Mouse (Mus musculus): ENCODE data around the gene Map7. TPM values are rescaled to one million over a fixed set of nuclear protein-coding genes. Genes with fewer than 3 reads are reported as not detected.

The Map7 gene
- 1 to 10 TPM; 2.7 to 2.8 TPM for total RNA-seq (2023)

GRCm38 (mm10) chr10:20148130-20148772 is at the start of gene Map7:
Gene Map7 (plus strand): TSS chr10:20148471.

GRCm38 (mm10) chr10:20311918-20312735 is 163.9 kb downstream of the Map7 start, which contains the start of gene Bclaf1:
Gene Bclaf1 (plus strand): TSS chr10:20312469.

Other genes with a start within 250 kb of the Map7 start
- 10 to 100 TPM; 13.8 to 14.6 TPM for gene Pex7, start 240.8 kb upstream of the Map7 start, total RNA-seq (2023)
- gene Map3k5, start 214.0 kb upstream of the Map7 start, total RNA-seq (2023): 100 to 1,000 TPM; 125 to 135 TPM
- gene Bclaf1, start 164.0 kb downstream of the Map7 start, total RNA-seq (2023): 10 to 100 TPM; 92.5 to 93.7 TPM
- 10 to 100 TPM; 19.0 to 21.7 TPM for gene Mtfr2, start 199.3 kb downstream of the Map7 start, total RNA-seq (2023)